Mouse (Mus musculus): ENCODE data around the gene Ppp2r5a. TPM values are rescaled to one million over a fixed set of nuclear protein-coding genes. Genes with fewer than 3 reads are reported as not detected.

Gene Ppp2r5a
- polyA plus RNA-seq, 1 experiment = 263 TPM

DNA sequence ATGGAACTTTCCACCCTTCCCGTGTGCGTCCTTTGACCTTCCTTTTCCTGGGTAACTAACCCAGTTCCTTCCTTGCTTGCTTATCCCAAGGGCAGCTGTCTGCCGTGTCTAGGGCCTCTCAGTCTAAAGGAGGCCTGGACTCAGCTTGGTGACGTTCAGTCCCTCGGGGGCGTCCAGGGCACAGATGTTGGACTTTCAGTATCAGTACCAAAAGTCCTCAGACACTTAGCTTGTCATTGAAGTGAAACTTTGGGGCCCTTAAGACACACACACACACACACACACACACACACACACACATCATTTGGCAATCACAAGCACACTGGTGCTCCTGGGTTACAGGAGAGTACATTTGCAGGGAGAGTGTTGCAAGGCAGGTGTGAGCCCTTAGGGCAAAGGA is 98.9 kb downstream of the Ppp2r5a start:
- H3K27ac ChIP-seq (ENCODE audit: insufficient read depth, low read depth, low read length) = no peak overlapping the region
- 80% methylated on average over 6 of the region's 6 CpGs for WGBS
- no peak overlapping the region for H3K4me3 ChIP-seq (ENCODE audit: insufficient read depth, low read depth, low read length)
- TF ChIP-seq POLR2A (IDR thresholded peaks at IDR 0.05; ENCODE audit: insufficient read depth, low read depth, low read length) (no peak), CTCF (IDR thresholded peaks at IDR 0.05; ENCODE audit: insufficient read depth, low read depth, low read length) (no peak)
- H3K4me1 ChIP-seq (ENCODE audit: control insufficient read depth, insufficient read depth, low read length) = peaks cover 5% of the 10 kb centered on the region

DNA sequence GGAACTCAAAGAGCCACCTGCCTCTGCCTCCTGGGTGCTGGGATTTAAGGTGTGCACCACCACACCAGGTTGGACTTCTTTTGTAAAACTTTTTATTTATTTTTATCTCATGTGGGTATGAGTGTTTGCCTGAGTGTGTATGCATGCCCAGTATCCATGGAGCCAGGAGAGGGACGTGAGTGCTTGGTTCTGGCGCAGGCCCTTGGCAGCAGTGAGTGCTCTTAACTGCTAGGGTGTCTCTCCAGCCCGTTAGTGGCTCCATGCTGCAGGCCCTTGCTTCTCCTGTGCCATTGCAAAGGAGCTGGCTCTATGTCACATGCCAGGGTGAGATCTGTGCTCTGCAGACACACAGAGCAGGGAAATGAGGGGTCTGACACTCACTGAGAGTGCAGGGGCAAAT is 99.3 kb downstream of the Ppp2r5a start:
- WGBS = 71% methylated on average over 3 of the region's 3 CpGs
- Histone ChIP-seq H3K4me1 (ENCODE audit: control insufficient read depth, insufficient read depth, low read length) (peaks cover 9% of the 10 kb centered on the region), H3K27ac (ENCODE audit: insufficient read depth, low read depth, low read length) (no peak overlapping the region), H3K4me3 (ENCODE audit: insufficient read depth, low read depth, low read length) (no peak overlapping the region)
- TF ChIP-seq POLR2A (IDR thresholded peaks at IDR 0.05; ENCODE audit: insufficient read depth, low read depth, low read length) (no peak), CTCF (IDR thresholded peaks at IDR 0.05; ENCODE audit: insufficient read depth, low read depth, low read length) (no peak)

Other genes with a start within 250 kb of the Ppp2r5a start
- gene Fam71a, start 238.5 kb downstream of the Ppp2r5a start, polyA plus RNA-seq (2012; ENCODE audit: insufficient read depth, insufficient read length, low replicate concordance, missing spikeins) = not detected in 2 replicates
- not detected in 2 replicates for gene Atf3, start 185.2 kb downstream of the Ppp2r5a start, polyA plus RNA-seq (2012; ENCODE audit: insufficient read depth, insufficient read length, low replicate concordance, missing spikeins)
- not detected in 2 replicates for gene Nenf, start 85.1 kb downstream of the Ppp2r5a start, polyA plus RNA-seq (2012; ENCODE audit: insufficient read depth, insufficient read length, low replicate concordance, missing spikeins)
- not detected in 2 replicates for gene Tmem206, start 77.4 kb downstream of the Ppp2r5a start, polyA plus RNA-seq (2012; ENCODE audit: insufficient read depth, insufficient read length, low replicate concordance, missing spikeins)
- not detected in 2 replicates for gene Dtl, start 172.3 kb upstream of the Ppp2r5a start, polyA plus RNA-seq (2012; ENCODE audit: insufficient read depth, insufficient read length, low replicate concordance, missing spikeins)
- gene Ints7, start 172.4 kb upstream of the Ppp2r5a start, polyA plus RNA-seq (2012; ENCODE audit: insufficient read depth, insufficient read length, low replicate concordance, missing spikeins) = not detected in 2 replicates